Mouse (Mus musculus) T-helper 17 cell (primary cell): Measurements from ENCODE around the gene Nr0b2.

Experiments
- in situ Hi-C, 2 experiments: fragments of 300-600 bp; cut with MboI, MseI; formaldehyde crosslinking; loops; 1 replicate in 1 of 2; 2 replicates in 1 of 2; pipeline ENCODE4 v1.15.1; 2025; ENCODE audit warnings: high pct_unique_total_duplicates in 2 of 2

The Nr0b2 gene

GRCm38 (mm10) chr4:133605330-133605729, 52.2 kb downstream of the Nr0b2 start:
- in situ Hi-C loops: no loop called here
